Mouse (Mus musculus): ENCODE results near the gene Olfr551.

- TF ChIP-seq CTCF (IDR thresholded peaks at IDR 0.05; ENCODE audit: insufficient read depth, low read length) (no peak), POLR2A (IDR thresholded peaks at IDR 0.05; ENCODE audit: borderline replicate concordance, extremely low read depth, low read depth, low read length) (no peak)
Observed at GRCm38 (mm10) chr7:102534449-102534848, 57.2 kb downstream of the Olfr551 start, which contains the start of gene Olfr547.

Measured in lung, adult 2 months (tissue).